16 mouse cellular contexts compared by ENCODE assay signal in genomic region chr10:107252503-107252815, GRCm38 (mm10).
"Had no signal": no experiment of that assay in that cellular context is flagged by ENCODE, and none has a peak within 500 bp of the region (broad histone marks: within the 10 kb centered on the region; RNA-seq: fewer than 3 reads in every experiment).

No protein-coding gene starts in this region.

- DNase-seq: cerebellum, adult 9-10 months; cerebellum, adult 9-11 months; cerebellum, postnatal 10 days; cerebellum, postnatal 14 days; cerebellum, postnatal 25 days; cerebellum, postnatal 36 days; embryo, embryonic 11 days; forebrain, postnatal 0 days; gastrocnemius, adult 2 months; gastrocnemius, postnatal 10 days; gastrocnemius, postnatal 14 days; gastrocnemius, postnatal 25 days; gastrocnemius, postnatal 36 days; heart, adult 11 months; heart, adult 18-20 months; heart, adult 2 months had no signal
